Mouse (Mus musculus) adrenal gland, postnatal 14 days (tissue): ENCODE results near the gene Zfp51. TPM values are rescaled to one million over a fixed set of nuclear protein-coding genes. Genes with fewer than 3 reads are reported as not detected.
"Not testable (repeated sequence)": the region's sequence is repeated elsewhere in the genome, so short reads cannot be mapped to it uniquely, and the experiment has no call there.

Experiments used
- DNase-seq: peaks from one replicate; pipeline ENCODE4 v3.0.0; 2021; ENCODE audit warnings: mixed read lengths
- long read RNA-seq, 2 experiments: library from polyadenylated mRNA; stranded (forward); transcript quantifications; one replicate each; pipeline ENCODE4 v2.0.0; 2021
- total RNA-seq: library from RNA; stranded (reverse); gene quantifications from 2 replicates; pipeline ENCODE4 v1.2.3, GENCODE M21; 2021

Gene Zfp51
- 7.1 and 8.5 TPM in 2 replicates for total RNA-seq
- long read RNA-seq, experiment 1, transcript Zfp51-201 (5 exons, 2,574 nt), result major isoform, 5 of 8 reads
- long read RNA-seq, experiment 1, partial matches to known transcripts, result 1 of 8 reads
- long read RNA-seq, experiment 1, other reads (novel, unspliced or antisense), result 2 of 8 reads
- long read RNA-seq, experiment 2, transcript Zfp51-201 (5 exons, 2,574 nt), result major isoform, 5 of 6 reads
- long read RNA-seq, experiment 2, partial matches to known transcripts, result 0 of 6 reads
- long read RNA-seq, experiment 2, other reads (novel, unspliced or antisense), result 1 of 6 reads

DNA sequence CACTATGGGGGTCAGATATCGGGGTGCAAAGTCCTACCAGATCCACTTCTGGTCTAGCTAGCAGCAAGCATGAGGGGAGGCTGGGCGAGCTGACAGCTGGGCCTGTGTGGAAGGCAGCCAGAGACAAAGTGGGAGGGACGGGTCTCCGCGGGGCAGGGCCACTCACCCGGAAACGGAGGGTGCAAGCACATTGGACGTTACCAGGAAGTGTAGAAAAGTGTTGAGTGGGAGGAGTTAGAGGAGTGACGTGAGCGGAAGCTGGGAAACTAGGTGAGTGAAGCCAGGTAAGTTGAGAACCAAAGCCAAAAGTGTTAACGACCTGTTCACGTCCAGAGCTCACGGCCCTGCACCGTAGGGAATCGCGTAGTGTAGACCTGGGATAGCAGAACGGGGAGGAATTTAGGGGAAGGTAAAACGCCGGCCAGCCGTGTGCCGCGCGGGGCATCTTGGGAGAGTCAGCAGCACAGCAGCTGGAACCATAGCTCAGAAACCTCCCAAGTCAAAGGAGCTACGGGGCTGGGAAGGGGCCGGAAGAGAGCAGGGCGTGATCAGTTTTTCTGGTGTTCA lies at the start of gene Zfp51:
Zfp51 (plus strand) TSS at position 237 of the 567 bp plus-strand sequence.
- peak; percentile 96 for DNase-seq

DNA sequence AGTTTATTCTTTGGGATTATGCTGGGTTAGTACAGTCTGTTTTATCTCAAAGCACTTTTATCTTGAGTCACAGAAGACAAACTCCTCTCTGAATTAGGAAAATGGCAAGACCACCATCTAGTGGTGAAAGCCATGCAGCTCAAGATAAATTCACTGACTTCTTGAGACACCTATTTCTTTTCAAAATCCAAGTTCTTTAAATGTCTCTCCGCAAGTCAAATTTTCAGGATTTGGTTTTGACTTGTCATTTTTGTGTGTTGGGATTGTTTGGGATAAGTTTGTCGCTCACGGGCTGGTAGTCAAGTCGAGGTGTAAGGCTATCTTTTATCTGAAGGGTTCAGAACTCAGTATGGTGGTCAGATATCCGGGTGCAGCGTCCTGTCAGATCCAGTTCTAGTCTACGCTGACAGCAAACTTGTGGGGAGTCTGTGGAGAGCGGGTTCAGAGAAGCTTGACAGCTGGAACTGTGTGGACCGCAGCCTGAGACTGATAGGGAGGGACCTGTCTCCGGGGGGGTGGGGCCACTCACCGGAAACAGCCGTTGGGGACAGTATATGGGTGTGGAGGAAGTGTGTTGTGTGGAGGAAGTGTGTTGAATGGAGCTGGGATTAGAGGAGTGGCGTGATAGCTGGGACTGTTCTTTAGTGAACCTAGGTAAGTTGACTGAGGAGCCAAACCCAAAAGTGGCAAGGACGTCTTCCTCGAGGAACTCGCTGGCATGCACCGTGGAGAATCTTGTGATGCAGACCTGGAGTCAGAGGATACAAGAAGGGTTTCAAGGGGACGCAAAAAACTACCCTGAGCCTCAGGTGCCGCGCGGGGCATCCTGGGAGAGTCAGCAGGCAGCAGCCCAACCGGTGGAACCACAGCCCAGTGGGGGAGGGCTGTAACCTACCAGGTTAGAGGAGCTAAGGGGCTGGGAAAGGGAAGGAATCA lies 27.2 kb upstream of the Zfp51 start, which contains the start of gene Zfp54:
Zfp54 (plus strand) TSS at position 564 of the 936 bp plus-strand sequence.
- peak; percentile 86 for DNase-seq

DNA sequence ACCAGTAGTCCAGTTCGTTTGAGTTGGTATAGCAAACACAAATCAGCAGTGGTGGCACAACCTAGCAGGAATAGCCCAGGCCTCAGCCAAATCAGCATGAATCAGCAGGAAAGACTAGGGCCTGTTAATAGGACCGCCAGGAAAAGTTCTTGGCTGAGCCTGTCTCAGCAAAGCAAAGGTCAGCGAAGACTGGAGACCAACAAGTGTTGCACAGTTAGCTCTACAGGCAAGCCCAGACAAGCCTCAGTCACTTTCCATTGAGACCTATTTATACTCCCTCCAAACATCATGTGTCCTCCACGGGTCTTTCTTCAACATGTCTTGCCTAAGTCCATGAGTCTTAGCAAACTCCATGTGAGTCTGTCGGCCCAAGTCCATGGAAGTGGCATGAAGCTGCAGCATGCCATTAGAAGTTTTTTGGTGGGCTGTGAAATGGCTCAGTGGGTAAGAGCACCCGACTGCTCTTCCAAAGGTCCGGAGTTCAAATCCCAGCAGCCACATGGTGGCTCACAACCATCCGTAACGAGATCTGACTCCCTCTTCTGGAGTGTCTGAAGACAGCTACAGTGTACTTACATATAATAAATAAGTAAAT lies 11.3 kb upstream of the Zfp51 start:
- DNase-seq, result peak; percentile 8

DNA sequence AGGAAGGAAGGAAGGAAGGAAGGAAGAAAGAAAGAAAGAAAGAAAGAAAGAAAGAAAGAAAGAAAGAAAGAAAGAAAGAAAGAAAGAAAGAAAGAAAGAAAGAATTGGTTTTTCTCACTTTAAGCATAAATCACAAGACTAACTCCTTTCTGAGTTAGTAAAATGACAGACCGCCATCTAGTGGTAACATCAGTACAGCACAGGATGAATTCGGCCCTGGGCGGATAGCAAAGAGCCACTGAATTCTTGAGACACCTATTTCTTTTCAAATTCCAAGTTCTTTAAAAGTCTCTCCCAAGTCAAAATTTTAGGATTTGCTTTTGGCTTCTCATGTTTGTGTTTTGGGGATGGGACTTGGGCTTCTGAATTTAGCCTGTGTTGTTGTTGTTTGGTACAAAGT lies 505 bp upstream of the Zfp51 start:
- DNase-seq, result peak; percentile 75

DNA sequence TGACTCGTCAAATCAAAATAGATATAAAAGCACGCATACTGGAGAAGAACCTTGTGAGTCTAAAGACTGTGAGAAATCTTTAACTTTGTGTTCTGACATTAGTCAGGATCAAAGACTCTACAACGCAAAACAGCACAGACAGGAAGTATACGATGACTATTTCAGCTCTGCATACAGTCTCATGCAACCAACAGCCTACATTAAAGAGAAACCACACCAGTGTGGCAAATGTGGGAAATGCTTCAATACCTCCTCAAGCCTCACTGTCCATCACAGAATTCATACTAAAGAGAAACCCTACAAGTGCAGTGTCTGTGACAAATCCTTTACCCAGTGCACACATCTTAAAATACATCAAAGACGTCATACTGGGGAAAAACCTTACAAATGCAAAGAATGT lies 13.4 kb downstream of the Zfp51 start:
- DNase-seq, result no peak

DNA sequence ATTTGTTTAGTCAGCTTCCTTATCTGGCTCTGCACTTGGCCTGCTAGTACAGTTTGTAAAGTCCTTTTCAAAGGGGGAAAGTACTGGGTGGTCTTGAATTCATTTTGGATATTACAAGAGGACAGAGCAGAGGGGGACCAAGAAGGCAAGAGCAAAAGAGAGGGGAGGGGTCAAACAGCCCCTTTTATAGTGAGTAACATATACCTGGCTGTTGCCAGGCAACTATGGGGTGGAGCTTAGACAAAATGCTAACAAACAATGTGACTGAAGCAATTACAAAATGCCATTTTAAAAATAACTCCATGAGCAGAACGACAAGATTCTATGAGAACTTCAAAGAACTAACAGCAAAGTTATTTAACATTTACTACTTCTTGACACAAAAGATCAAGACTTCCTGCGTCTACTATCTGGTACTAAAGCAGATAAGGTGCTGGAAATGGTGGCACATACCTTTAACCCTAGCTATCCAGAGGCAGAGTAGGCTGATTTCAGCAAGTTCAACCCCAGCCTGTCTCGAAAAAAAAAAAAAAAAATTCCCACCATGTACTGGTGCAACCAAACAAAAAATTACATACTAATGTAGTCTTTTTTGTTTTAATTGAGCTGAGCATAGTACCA lies 22.0 kb downstream of the Zfp51 start:
- no peak for DNase-seq

DNA sequence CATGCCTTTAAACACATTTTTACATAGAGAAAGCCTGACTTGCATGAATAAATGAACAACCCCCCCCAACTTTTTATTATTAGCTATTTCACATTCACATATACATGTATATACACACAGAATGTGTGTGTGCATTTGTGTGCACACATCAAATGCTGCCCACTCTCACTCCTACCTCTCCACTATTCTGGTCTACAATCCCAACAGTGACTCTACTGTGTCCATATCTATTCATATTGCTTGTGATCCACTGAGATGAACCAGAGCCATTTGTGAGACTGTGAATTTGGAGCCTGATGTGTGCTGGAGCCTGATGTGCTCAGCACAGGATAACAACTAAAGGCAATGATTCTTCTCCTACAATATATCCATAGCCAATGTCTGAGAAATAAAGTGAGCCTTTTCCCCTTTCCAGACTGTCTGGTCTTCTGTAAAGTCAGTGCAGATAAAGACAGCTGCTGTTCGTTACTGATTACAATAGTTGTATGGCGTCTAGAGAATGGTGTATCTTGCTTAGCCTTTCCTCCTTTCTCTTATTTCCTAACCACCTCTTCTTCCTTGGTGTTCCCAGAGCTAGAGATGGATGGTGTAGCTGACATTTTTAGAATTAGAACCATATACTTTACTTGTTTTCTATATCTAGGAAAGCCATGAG lies 22.6 kb downstream of the Zfp51 start:
- no peak for DNase-seq

DNA sequence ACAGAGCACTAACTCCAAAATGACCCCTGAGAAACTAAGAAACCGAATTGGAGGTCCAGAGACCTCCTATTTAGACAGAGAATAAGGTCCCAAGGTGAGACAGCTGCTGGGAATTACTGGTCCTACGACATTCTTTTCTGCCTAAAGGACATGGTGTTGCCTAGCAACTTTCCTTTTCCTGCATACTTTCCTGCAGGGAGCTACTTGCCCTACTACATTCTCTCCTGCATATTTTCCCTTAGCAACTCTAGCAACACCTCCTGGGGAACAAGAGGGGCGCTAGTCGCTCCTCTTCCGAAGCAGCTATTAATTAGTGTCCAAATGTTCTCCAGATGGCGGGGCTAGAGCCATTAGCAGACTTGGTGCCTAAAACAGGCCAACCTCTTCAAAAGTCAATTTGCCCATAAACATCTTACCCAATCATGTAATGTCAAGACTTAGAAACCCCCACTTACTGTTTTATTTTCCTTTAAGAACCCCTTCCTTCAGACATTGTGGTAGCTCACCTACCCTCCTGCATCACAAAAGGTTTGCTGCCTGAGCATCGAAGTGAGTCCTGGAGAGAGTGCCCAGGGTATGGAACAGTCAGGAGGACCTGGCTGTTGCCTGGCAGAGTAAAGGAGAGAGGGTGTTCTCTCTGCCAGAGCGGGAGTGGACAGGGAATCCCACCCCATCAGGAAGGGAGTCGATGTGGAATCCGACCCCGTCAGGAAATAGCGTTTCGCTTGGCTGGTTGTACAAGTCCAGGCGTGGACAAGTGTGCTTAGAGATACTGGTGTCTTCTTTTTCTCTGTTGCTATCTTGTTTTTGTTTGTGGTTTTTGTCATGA lies 23.4 kb downstream of the Zfp51 start:
- no peak for DNase-seq

DNA sequence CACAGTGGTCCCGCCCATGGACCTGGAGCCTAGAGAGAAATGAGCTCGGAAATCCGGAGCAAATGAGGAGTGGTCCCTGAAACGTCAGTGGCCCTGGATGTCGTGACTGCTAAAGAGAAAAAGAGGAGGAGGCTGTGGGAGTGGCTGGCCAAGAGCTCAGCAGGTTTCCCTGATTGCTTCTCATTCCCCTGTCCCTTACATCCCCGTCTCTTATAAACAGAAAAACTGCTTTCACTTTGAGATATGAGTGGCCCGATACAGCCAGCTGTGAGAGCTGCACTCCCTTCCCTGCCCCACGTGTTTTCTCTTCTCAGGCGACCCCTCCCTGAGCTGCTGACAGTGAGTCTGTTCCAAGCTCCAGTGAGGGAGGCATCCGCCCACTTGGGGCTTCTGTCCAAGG lies 24.6 kb downstream of the Zfp51 start:
- not testable (repeated sequence) for DNase-seq

DNA sequence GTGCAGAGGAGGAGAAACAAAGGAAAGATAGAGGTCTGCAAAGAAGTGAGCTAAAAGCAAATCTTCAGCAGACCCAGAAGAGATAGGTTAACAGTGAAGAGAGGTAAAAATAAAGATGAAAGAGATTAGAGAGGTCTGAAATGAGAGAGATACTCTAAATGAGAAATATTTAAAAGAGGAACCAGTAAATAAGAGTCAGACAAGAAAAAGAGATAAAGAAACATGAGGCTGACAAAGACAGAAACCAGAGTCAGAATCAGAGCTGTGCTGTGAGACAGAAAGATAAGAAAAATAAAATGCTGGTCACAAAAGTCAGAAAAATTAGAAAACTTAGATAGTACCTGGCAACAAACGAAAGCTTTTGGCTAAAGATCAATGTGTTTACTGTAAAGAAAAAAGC lies 25.1 kb downstream of the Zfp51 start:
- DNase-seq, result not testable (repeated sequence)

DNA sequence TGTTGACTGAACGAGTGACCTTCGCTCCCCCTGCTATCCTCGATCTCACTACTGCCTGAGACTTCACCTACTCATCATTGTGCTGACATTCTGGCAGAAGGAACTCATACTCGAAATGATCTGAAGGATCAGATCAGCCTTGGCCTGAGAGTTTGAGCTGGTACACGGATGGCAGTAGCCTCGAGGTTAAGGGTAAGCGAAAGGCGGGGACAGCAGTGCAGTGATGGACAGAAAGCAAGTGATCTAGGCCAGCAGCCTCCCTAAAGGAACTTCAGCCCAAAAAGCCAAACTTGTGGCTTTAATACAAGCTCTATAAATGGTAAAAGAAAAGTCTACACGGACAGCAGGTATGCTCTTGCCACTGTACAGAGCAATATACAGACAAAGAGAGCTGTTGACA lies 26.2 kb downstream of the Zfp51 start:
- DNase-seq, result peak; percentile 47

DNA sequence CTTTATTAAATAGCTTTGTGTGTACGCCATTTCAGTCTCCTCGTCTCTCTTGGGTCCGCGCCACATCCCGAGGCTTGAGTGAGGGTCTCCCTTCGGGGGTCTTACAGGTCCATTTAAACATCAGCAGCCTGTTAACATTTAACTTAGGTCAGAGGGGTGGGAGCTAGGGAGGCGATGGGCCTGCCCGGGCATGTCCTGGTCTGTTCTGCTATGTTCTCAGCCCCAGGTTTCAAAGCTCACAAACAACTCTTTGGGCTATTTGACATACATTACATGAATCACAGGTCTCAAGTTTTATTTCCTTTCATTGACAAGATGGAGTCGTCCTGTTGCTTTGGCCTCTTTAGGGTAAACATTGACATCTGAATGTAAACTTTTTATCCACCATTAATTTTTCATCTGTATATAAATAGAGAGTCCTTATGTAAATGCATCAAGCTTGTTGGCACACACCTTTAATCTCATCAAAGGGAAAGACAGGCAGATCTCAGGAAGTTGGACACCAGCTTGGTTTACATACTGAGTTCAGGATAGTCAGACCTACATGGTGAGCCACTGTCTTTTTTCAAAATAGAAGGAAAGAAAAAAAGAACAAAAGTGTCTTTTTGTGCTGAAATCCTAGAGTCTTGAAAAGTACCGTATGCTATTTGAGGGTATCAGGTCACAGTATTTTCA lies 28.1 kb downstream of the Zfp51 start:
- DNase-seq, result not testable (repeated sequence)

DNA sequence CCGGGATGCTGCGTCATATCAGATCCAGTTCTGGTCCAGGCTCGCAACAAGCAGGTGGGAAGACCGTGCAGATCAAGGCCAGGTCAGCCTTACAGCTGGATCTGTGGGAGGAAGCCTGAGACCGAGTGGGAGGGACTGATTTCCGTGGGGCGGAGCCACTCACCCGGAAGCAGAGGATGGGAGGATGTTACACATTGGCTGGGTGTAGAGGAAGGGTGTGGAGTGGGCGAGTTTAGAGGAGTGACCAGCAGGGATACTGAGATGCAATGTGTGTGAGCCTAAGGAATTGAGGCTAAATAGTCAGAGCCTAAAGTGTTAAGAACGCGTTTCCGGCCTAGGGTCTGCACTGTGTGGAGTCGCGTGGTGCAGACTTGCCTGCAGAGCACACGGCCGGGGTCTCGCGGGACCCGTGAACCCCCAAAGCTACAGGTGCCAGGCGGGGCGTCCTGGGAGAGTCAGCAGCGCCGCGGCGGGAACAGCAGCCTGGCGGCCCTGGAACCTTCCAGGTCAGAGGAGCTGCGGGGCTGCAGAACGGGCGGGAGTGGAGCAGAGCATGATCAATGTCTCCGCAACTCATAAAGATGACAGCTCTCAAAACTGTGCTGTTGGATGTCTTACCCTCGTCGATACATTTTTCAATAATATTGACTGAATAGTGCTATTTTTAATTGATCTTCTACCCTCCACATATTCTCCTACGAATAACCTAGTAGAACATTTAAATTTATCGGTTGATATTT lies 38.8 kb downstream of the Zfp51 start, which contains the start of gene Zfp53:
Zfp53 (plus strand) TSS at position 239 of the 740 bp plus-strand sequence.
- DNase-seq, result peak; percentile 93

DNA sequence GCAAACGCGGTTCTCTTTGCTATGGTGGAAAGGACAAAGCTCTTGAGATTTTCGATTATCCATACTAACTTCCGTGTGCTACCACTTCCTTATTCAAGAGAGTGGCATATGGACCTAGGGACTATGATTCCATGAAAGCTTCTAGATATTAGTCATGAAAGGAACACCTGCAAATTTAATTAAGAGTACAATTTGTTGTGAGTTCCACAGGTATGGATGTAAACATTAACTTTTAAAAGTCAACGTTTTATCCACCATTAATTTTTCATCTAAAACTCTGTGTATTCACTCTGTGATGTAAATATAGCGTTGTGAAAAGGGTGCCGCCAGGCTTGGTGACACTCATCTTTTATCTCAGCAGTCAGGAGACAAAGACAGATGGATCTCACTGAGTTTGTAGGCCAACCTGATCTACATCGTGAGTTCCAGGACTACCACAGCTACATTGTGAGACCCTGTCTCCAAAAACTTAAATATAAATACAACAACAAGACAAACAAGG lies 39.4 kb downstream of the Zfp51 start:
- DNase-seq, result no peak

DNA sequence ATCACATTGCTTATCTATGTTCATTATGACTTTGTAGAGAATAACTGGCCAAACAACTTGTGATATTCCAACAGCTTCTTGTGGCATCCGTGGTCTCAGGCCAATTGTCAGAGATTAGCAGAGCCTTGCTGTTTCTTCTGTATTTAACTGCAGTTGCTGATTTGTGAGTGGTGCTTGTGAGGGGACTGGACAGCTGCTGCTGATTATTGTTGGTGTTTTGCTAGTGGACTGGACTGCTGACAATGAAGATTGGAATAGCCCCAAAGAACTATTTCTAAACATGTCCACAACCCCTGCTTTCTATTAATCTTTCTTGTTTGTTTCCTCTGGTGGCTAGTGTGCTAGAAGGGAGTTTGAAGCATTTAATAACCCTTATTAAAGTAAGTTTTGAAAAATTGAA lies 51.2 kb downstream of the Zfp51 start:
- DNase-seq, result no peak

DNA sequence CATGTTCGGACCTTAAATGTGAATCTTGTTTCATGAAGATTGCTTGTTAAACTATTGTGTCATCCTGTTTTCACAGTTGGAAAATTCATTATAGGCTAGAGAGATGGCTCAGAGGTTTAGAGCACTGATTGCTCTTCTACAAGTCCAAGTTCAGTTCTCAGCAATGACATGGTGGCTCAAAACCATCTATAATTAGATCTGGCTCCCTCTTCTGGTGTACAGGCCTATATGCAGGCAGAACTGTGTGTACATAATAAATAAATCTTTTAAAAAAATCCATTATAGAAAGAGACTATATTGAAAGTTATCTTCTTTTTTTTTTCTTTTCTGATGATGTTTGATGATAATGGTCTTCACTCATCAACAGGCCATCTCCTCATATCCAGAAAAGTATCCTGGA lies 54.4 kb downstream of the Zfp51 start:
- no peak for DNase-seq

DNA sequence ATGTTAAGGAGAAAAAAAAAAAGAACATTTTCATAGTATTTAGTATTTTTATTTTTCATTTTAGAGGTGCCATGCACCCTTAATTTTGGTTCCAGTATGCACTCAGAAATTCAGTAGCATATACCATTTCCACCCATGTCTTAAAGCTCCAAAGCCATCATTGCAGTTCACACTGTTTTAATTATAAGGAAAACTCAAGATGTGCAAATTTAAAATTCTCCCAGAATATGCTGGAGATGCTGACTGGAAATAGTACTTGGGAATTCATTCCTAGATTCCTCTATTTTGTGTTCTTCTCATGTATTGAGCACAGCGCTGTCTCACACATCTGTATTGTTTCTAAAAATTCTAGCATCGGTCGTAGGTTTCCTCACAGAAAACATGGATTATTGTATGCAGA lies 56.1 kb downstream of the Zfp51 start:
- DNase-seq, result no peak

DNA sequence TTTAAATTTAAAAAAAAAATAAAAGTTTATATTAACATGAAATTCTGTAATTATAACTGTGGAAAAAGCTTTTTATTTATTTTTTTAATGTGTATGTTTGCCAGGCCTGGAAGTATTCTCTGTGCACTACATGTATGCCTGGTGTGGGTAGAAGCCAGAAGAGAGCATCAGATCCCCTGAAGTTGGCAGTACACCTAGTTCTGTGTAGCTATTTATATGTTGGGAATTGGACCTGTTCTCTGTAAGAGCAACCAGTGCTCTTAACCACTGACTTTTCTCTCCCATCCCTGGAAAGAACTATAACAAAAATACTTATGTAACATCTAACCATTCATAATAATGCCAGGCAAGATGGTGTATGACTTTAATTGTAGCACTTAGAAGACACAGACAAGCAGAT lies 59.6 kb downstream of the Zfp51 start:
- no peak for DNase-seq
